Mouse (Mus musculus) heart, adult 18-20 months (tissue): ENCODE measurements around the gene Fryl. TPM values are rescaled to one million over a fixed set of nuclear protein-coding genes. Genes with fewer than 3 reads are reported as not detected.

Experiments
- DNase-seq, 2 experiments: peaks; one replicate each; pipeline ENCODE4 v3.0.0; 2021 to 2022; ENCODE audit warnings: mixed read lengths in 1 of 2
- total RNA-seq, 2 experiments: library from RNA; stranded (reverse); gene quantifications; 2 replicates each; pipeline ENCODE4 v1.2.3; 2021

Fryl gene
- total RNA-seq, 2 experiments from 2014 or later, result 28.8 to 40.5 TPM

DNA sequence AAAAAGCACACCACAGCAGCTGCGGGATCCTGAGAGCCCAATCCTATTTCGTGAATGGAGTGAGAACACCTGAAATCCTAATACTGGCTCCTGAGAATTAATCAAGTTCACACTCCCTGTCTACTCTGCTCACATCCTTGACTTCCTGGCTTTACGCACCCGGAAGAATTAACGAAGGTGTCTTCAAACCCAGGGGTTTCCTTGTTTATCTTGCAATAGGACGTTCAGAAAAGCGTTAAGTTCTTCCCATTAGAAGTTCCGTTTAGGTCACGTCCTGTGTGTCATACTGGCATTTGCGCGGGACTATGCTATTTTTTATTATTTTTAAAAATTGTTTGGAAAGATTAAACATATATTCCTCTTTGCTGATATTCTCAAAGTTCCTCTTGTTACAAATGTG lies 677 bp upstream of the Fryl start:
- no peak for DNase-seq

DNA sequence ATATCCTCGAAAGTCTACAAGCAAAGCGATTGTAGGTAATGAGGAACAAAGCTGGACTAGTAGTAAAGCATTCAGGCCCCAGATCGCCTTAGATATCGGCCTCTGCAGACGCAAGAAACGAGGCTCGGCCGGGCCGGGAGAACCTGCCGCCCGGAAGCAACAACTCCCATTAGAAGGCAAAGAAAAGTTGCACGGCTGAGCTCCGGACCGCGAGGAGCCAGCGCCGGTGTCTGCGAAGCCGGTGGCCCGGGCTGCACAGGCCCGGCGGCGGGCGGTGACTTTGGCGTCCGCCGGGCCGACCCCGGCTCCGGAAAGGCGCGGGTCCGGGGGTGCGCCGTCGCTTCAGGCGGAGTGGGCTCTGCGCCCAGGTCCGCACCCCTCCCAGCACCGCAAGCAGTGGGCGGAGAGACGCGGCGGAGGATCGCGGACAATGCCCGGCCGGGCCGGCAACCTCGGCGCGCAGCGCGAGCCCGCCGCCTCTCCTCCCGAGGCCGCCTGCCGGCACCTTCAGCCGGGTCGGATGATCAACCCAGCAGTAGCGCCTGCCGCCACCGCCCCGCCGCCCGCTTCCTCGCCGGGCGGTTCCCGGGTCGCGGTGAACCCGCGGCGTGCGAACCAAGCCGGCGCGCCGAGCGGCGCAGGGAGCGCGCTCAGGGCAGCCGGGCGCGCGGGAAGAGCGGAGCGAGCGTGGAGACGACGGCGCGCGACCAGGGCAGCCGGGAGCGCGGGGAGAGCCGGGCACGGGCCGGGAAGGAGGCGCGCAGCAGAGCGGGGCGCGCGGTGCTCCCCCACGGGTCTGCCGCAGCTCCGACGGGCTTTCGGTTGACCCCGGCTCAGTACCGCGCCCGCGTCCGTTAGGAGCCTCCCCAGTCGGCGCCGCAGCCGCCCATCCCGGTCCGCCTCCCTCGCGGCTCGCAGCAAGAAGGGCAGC lies 833 bp downstream of the Fryl start:
- DNase-seq, result peak; percentile 69 to 75

DNA sequence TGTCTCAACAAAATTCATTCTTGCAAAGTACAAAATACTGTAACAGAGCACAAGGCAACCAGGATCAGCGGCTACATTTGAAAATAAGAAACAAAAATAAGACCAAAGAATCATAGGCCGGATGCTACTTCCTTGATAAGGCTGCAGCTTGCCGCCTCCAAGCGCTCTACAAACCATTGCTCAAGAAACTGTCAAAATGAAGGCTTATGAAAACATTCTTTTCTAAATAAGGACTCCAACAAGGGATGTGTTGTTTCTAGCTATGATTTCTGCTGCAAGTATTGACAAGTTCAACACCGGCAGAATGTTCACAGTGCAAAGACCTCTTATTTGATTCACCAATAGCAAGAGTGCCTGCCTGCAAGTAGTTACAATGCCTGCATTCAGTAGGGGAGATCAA lies 1.8 kb downstream of the Fryl start:
- DNase-seq, result peak in 1 of 2 experiments; percentile 40

DNA sequence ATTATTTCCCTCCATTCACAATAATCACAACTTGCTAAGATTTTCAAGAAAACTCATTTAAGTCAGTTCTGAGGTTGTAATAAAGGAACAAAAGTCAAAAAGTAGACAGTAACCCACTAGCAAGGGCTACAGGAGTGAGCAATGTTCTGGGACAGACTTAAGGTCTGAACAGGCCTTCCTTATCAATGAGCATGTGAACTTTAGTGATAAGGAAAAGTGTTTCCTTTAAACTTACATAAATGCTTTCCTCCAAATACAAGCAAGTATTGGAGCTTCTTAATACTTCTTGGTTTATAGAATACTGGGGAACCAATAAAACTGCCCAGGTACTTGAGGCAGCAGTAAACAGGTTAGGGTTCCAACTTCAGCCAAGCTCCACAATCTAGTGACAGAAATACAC lies 3.7 kb downstream of the Fryl start:
- DNase-seq, result no peak

DNA sequence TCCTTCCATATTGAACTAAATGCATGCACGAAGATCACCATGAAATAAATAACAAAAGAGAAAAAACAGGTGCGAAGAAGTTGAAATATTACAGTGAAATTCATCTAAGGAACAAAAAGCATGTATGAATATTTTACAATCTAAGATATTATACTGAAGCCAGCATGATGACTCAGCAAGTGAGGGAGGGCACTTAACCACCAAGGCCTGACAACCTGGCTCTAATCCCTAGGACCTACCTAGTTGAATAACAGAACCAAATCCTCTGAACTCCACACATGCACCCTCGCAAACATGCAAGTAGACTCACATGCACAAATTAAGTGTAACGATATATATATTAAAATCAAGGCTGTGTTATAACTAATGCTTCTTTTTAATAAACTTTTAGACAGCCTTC lies 7.1 kb downstream of the Fryl start:
- no peak for DNase-seq

DNA sequence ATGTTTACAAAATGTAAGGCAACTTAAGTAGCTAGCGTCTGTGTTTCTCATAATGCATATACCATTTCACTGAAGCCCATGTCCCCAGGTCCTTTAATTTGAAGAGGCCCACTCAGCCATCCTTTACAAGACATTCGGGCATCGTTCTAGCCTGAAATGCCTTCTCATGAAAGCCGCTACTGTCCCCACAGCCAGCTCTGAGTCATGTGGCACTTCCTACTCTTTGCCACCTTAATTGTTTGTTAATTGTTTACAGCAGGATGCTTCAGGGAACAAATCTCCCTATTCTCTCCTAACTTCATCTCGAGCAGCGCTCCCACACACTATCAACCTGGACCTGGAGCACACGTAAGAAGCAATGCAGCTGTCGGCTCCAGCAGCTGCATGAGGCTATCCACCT lies 8.2 kb downstream of the Fryl start:
- no peak for DNase-seq

DNA sequence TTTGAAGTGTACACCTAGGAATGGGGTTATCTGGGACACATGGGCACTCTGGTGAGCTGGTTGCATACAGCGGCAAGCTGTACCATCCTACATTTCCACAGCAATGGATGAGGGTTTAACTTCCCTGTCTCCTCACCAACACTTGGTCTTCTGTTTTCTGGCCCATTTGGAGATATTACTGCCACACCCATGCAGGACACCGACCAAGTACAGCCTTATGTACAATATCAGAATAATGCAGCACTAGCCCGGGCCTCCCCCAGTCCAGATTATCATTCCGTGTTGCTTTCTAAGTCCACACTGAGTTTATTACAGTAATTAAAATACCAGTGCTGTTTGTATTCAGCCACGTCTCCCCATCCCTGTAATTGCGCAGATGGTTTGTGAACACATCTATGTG lies 10.0 kb downstream of the Fryl start:
- no peak for DNase-seq

DNA sequence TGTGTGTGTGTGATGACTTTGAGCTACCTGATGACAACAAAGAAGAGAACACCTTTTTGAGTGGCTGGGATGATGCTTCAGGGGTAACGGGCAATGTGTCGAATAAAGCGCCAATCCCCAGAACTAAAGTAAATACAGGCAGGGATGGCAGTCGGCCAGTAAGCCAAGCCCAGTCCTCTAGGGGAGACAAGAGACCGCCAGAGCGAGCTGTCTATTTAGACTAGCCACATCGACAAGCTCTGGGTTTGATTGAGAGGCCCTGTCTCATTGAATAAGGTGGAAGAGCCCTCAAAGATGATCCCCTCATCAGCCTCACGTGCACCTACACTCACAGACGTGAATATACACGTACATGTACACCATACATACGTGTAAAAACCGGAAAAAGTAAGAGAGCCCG lies 12.0 kb downstream of the Fryl start:
- no peak for DNase-seq

DNA sequence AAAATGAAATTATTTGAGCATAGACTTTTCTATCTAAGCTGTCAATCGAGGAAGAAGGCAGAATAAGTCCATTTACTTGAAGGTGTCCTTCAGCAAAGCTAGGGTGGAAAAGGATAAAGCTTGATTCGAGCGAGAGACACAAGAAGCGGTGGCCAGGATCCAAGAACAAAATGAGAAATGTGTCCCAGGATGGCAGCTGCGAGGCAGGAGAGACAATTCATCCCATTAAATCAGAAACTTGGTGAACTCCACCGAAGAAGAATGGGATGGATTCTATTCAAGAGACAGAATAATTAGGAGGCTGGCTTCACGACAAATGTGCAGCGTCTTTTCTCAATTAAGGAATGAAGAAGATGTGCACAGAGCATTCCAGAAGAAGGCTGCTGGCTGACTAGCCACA lies 14.5 kb downstream of the Fryl start:
- no peak for DNase-seq

DNA sequence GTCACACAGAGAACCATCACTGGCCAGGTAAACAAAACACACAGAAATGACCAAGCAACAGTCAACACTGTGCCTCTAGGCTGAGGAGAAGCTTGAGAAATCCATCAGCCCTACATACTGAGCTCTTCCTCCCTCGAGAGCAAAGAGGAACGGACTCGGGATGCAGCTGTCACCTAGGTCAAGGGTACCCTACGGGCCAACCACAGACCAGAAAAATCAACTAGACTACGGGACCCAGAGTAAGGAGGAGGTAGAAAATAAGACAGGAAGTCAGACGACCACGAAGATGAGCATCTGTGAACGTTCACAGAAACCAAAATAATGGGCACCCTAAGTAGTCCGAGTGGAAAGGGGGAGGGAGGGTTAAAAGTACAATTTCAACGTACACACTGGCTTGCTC lies 15.1 kb downstream of the Fryl start:
- DNase-seq, result no peak

DNA sequence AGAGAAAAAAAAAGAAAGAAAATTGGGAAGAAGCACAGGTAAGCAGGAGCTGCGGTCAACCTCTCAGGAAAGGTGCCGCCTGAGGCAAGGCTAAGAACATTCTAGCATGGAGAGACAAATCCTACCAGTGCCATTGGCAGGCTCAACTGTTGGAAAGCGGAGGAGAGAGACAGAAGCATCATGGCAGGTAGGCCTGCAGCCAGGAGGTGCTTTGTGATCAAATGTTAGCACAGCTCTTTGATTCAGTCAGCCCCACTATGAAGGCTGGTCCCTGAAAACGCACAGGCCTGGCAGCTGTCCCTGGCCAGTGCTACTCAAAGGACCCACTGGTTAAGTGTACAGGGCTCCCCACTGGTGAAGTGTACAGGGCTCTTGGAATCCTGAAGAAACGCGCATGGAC lies 16.0 kb downstream of the Fryl start:
- DNase-seq, result no peak

DNA sequence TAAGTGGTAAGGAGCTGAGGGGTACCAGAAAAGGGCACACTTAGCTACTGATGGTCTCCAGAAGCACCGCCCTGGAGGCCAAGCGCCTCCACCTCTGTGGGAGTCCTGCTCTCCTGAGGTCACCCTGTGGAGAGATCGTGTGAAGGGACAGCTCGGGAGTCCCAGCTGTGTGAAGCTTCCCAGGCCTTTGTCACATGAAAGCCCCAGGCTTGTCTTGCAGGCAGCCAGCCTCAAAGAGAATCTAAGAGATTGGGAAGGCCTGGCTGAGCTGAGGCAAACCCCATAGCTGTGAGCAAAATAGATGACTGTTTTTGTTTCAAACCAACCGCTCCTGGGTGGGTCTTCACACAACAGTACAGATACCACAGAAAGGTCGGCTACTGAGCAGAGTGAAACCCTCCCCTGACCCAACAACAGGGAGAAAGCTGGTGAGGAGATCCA lies 19.5 kb downstream of the Fryl start:
- no peak for DNase-seq

DNA sequence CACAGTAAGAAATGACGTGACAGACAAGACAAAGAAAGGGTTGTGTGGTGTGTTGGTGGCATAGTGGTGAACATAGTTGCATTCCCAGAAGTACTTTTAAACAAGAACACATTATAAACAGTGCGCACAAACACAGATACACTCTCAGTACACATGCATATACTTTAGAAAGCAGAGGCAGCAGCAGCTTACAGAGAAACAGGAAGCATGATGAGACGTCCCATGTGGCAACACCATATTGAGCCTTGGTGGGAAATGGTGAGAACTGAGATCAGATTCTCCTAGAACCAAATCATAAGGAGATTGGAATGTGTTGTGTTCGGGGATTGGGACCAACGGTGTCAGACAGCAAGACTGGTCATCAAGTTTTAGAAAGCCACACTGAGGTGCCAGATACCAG lies 21.2 kb downstream of the Fryl start:
- no peak for DNase-seq

DNA sequence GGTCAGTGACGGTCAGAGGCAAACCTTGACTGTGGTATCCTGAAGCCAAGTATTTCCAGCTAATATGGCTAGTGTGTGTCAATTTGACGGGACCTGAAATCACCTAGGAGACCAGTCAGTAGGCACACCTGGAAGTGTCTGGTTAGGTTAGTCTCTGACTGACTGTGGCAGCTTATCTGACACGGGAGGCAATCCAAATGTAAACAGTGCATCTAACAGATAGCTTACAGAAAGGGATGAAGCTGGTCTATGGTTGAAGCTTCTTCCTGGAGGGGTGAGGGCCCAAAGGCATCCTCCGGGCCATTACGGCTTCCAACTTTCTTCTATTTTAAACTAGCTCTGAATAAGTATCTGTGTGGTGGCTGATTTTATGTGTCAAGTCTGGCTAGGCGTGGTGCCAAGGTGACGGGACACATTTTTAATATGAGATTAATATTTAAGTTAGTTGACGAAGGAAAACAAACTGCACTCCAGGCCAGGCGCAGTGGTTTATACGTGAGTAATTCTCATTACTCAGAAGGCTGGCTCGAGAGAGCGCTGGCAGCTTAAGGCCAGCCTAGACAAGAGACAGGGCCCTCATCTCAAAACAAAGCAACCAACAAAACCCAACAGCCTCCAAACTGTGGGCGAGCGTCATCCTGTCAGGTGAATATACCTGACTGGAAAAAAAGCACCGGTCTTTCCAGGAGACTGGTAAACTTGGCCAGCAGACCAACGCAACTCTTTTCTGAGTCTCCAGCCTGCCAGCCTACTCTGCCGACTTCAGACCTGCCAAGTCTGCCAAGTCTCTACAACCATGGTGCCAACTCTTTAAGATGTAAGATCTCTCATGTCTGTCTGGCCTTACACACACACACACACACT lies 23.2 kb downstream of the Fryl start:
- peak in 1 of 2 experiments; percentile 38 for DNase-seq

DNA sequence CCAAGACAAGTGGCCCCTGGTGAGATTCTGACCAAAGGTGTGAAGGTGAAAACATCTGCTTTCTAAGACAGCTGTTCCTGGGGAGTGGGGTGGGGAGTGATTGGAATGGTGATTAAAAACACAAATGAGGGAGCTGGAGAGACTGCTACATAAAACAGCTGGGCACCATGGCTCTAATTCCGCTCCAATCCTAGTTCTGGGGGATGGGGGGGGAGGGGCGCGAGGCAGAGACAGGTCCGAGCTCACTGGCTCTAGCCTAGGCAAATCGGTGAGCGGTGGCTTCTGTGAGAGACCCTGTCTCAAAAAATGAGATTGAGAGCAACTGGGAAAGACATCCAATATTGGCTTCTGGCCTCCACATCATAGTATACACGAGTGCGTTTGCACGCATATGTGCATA lies 24.2 kb downstream of the Fryl start:
- DNase-seq, result no peak

DNA sequence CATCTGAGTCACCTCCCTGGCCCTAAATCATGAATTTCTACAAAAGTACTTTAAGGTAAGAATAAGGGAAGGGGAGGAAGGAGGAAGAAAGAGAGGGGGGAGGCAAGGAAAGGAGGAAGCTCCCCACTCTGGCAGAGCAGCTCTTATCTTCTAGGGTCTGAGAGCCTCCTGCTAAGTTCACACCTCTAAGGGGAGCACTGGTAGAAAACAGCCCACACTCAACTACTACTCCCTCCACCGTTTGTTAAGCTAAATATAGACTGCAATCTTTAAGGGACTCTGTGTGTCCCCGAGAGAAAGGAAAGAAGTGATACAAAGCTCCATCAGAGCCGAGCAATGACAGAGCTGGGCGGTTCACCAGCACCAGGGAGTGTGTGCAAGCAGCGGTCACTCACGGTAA lies 24.6 kb downstream of the Fryl start:
- no peak for DNase-seq

DNA sequence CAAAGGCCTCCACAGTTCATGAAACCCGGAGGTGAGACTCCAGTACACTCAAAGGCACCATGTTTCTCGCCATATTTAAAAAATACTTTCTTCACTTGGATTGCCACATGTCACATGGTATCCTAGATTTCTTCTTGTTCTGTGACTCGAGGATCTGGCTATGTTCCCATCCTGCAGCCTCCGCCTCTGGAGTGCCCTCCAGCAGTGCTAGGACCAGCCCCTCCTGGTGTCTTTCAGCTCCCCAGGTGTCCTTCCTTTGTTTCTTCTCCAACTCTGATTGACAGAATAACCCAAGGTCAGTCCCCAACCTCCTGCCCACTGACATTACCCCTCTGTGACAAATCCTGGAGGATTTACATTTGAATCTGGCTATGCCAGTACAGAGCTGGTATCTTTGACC lies 26.2 kb downstream of the Fryl start:
- no peak for DNase-seq

DNA sequence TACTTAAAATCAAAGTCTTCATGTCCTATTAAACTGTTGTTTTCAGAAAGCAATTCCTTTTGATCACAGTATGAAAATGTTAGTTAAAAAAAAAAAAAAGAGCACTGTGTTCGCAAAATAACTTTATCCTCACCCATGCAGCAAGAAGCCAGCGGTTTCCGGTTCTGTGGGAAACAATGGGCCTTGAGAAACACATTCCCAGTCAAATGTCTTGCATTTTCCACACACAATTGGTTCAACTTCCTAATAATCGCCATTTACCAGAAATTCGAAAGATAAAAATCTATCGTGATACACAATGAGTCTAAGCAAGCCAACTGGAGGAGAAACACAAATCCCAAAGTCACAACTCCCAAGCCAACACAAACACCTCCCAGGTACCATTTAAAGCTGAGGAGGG lies 27.0 kb downstream of the Fryl start:
- DNase-seq, result peak in 1 of 2 experiments; percentile 65

DNA sequence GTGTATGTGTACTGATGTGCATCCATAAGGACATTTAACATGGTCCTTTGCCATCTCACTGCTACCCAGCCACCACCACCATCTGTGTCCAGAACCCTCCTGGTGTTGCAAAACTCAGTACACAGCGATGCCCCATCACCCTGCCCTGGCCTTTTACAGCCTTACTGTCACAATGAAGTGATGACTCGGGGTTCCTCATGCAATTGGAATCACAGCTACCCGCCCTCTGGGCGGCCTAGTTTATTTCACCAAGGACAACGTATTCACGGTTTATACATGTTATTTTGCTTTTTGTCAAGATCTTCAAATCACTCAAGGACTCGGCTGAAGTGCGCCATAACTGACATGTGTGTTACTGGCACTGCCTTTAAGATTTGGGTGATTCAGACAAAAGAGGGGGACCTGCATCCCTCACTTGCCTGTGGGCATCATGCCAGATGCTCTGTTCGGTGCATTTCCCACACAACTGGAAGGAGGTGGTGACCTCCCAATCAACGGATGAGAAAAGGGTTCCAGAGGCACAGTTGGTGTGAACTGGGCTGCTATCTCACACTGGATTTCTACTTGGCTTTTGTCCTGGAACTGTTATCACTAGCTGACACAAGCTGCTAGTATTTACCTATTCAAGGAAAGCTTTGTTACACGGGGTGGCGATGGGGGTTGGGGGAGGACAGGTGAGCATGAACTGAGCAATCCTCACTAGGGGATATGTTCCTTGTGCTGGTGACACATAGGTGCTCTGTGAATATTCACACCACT lies 27.9 kb downstream of the Fryl start:
- no peak for DNase-seq

DNA sequence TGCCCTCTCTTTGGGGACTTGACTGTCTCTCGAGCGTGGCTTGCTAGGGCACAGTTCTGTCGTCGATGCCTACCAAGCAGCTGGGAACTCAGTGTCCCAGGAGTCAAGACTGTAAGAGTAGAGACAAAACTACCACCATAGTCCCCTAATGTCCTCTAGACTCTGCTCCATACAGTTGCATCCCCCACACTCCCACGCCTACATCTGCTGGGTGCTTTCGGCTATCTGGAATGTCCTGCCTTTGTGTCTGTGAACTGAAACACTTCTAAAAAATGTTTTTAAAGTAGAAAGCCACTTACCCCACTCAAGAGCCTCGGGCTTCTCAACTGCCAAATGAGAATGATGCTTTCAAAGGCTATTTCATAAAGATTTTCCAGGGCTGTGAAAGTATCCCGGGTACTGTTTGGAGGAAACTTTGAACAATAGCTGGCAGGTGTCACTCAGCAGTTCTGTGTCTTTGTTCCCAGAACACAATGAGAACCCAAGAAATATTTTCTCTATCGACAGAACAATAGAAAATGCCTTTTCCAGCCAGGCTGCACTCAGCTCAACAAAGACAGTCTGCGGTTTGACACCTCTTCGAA lies 28.8 kb downstream of the Fryl start:
- peak in 1 of 2 experiments; percentile 44 for DNase-seq

DNA sequence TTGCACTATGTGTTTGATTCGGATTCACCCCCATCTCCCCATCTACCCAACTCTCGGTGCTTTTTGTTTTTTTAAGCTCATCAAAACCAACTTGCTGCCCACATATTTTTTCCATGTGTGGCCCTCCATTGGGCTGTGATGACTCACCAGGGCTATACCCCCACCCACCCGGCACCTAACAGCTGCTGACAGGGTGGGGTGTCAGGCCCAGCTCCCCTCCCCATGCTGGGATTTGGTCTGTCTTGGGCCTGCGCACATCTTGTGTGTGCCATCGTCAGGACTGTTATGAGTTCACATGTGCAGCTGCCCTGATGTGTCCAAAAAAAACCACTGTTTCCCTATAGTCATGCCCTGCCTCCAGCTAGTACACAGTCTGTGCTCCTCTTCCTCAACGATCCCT lies 33.4 kb downstream of the Fryl start:
- no peak for DNase-seq

DNA sequence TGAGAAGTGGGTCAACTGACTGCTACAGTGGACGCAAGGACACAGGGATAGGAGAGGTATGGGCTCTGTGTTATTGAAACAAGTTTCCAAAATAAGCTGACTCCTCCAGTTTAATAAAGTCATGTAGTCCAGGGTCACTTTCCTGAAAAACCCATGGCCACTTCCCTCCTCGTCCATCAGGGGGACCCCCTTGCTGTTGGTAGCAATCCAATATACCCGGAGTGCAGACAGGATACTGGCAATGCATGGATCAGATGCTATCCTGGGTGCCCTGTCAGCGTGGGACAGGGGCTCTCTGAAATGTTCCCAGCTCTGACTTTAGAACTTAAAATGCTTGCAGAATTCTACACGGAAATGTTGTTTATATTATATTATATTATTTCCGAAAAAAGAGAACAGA lies 34.0 kb downstream of the Fryl start:
- no peak for DNase-seq
